Mouse (Mus musculus): Measurements from ENCODE around the gene Sphk2. TPM values are rescaled to one million over a fixed set of nuclear protein-coding genes. Genes with fewer than 3 reads are reported as not detected.

Sphk2 gene
- polyA plus RNA-seq, 1 experiment, result 56.1 TPM

- no peak overlapping the region for H3K27ac ChIP-seq (ENCODE audit: insufficient read depth, low read depth, low read length)
- H3K4me3 ChIP-seq (ENCODE audit: insufficient read depth, low read length), result no peak overlapping the region
- peak; percentile 55 for TF ChIP-seq CTCF (IDR thresholded peaks at IDR 0.05; ENCODE audit: low read depth, low read length)
- TF ChIP-seq POLR2A (IDR thresholded peaks at IDR 0.05; ENCODE audit: borderline replicate concordance, low read depth, low read length), result no peak
Observed at GRCm38 (mm10) chr7:45746518-45746917, 28.7 kb upstream of the Sphk2 start.

GRCm38 (mm10) chr7:45744387-45744786 lies 26.6 kb upstream of the Sphk2 start:
- TF ChIP-seq POLR2A (IDR thresholded peaks at IDR 0.05; ENCODE audit: borderline replicate concordance, low read depth, low read length) (no peak), CTCF (IDR thresholded peaks at IDR 0.05; ENCODE audit: low read depth, low read length) (no peak)
- H3K27ac ChIP-seq (ENCODE audit: insufficient read depth, low read depth, low read length), result no peak overlapping the region
- H3K4me1 ChIP-seq (ENCODE audit: control insufficient read depth, insufficient read depth, low read length), result peaks cover 24% of the 10 kb centered on the region
- H3K4me3 ChIP-seq (ENCODE audit: insufficient read depth, low read length), result no peak overlapping the region

More at GRCm38 (mm10) chr7:45746518-45746917, 28.7 kb upstream of the Sphk2 start:
- peaks cover 25% of the 10 kb centered on the region for H3K4me1 ChIP-seq (ENCODE audit: control insufficient read depth, insufficient read depth, low read length)

GRCm38 (mm10) chr7:45742338-45742737 lies 24.5 kb upstream of the Sphk2 start:
- Histone ChIP-seq H3K4me3 (ENCODE audit: insufficient read depth, low read length) (peak overlapping the region; percentile 65), H3K27ac (ENCODE audit: insufficient read depth, low read depth, low read length) (peak overlapping the region; percentile 32), H3K4me1 (ENCODE audit: control insufficient read depth, insufficient read depth, low read length) (peaks cover 7% of the 10 kb centered on the region; the same call in 1 of the 2 replicates)
- no peak for TF ChIP-seq POLR2A (IDR thresholded peaks at IDR 0.05; ENCODE audit: borderline replicate concordance, low read depth, low read length)
- TF ChIP-seq CTCF (IDR thresholded peaks at IDR 0.05; ENCODE audit: low read depth, low read length), result no peak

GRCm38 (mm10) chr7:45741777-45742176 lies 24.0 kb upstream of the Sphk2 start:
- Histone ChIP-seq H3K4me1 (ENCODE audit: control insufficient read depth, insufficient read depth, low read length) (peaks cover 7% of the 10 kb centered on the region; the same call in 1 of the 2 replicates), H3K27ac (ENCODE audit: insufficient read depth, low read depth, low read length) (peak overlapping the region; percentile 50), H3K4me3 (ENCODE audit: insufficient read depth, low read length) (peak overlapping the region; percentile 65)
- TF ChIP-seq CTCF (IDR thresholded peaks at IDR 0.05; ENCODE audit: low read depth, low read length), result no peak
- 0 out of 2 replicates have a peak, but pooled peaks have one; percentile 3 for TF ChIP-seq POLR2A (IDR thresholded peaks at IDR 0.05; ENCODE audit: borderline replicate concordance, low read depth, low read length)

- peak overlapping the region; percentile 65 for H3K4me3 ChIP-seq (ENCODE audit: insufficient read depth, low read length)
- H3K4me1 ChIP-seq (ENCODE audit: control insufficient read depth, insufficient read depth, low read length), result peaks cover 7% of the 10 kb centered on the region; the same call in 1 of the 2 replicates
- peak overlapping the region; percentile 50 for H3K27ac ChIP-seq (ENCODE audit: insufficient read depth, low read depth, low read length)
- TF ChIP-seq POLR2A (IDR thresholded peaks at IDR 0.05; ENCODE audit: borderline replicate concordance, low read depth, low read length), result no peak
- no peak for TF ChIP-seq CTCF (IDR thresholded peaks at IDR 0.05; ENCODE audit: low read depth, low read length)
Observed at GRCm38 (mm10) chr7:45741308-45741707, 23.5 kb upstream of the Sphk2 start.

- Histone ChIP-seq H3K4me1 (ENCODE audit: control insufficient read depth, insufficient read depth, low read length) (peaks cover 7% of the 10 kb centered on the region; the same call in 1 of the 2 replicates), H3K27ac (ENCODE audit: insufficient read depth, low read depth, low read length) (no peak overlapping the region), H3K4me3 (ENCODE audit: insufficient read depth, low read length) (no peak overlapping the region)
- TF ChIP-seq CTCF (IDR thresholded peaks at IDR 0.05; ENCODE audit: low read depth, low read length) (no peak), POLR2A (IDR thresholded peaks at IDR 0.05; ENCODE audit: borderline replicate concordance, low read depth, low read length) (no peak)
Observed at GRCm38 (mm10) chr7:45739820-45740219, 22.0 kb upstream of the Sphk2 start.

- no peak overlapping the region for H3K27ac ChIP-seq (ENCODE audit: insufficient read depth, low read depth, low read length)
- no peak overlapping the region for H3K4me3 ChIP-seq (ENCODE audit: insufficient read depth, low read length)
- TF ChIP-seq POLR2A (IDR thresholded peaks at IDR 0.05; ENCODE audit: borderline replicate concordance, low read depth, low read length), result no peak
- TF ChIP-seq CTCF (IDR thresholded peaks at IDR 0.05; ENCODE audit: low read depth, low read length), result peak; percentile 65
- peaks cover 7% of the 10 kb centered on the region; the same call in 1 of the 2 replicates for H3K4me1 ChIP-seq (ENCODE audit: control insufficient read depth, insufficient read depth, low read length)
Observed at GRCm38 (mm10) chr7:45739162-45739763, 21.5 kb upstream of the Sphk2 start.

GRCm38 (mm10) chr7:45733477-45733876 lies 15.7 kb upstream of the Sphk2 start:
- no peak overlapping the region for H3K27ac ChIP-seq (ENCODE audit: insufficient read depth, low read depth, low read length)
- no peaks in the 10 kb centered on the region for H3K4me1 ChIP-seq (ENCODE audit: control insufficient read depth, insufficient read depth, low read length)
- no peak for TF ChIP-seq CTCF (IDR thresholded peaks at IDR 0.05; ENCODE audit: low read depth, low read length)
- TF ChIP-seq POLR2A (IDR thresholded peaks at IDR 0.05; ENCODE audit: borderline replicate concordance, low read depth, low read length), result no peak
- no peak overlapping the region for H3K4me3 ChIP-seq (ENCODE audit: insufficient read depth, low read length)

- Histone ChIP-seq H3K4me1 (ENCODE audit: control insufficient read depth, insufficient read depth, low read length) (no peaks in the 10 kb centered on the region), H3K27ac (ENCODE audit: insufficient read depth, low read depth, low read length) (no peak overlapping the region), H3K4me3 (ENCODE audit: insufficient read depth, low read length) (no peak overlapping the region)
- TF ChIP-seq CTCF (IDR thresholded peaks at IDR 0.05; ENCODE audit: low read depth, low read length), result no peak
- TF ChIP-seq POLR2A (IDR thresholded peaks at IDR 0.05; ENCODE audit: borderline replicate concordance, low read depth, low read length), result no peak
Observed at GRCm38 (mm10) chr7:45730727-45731431, 13.1 kb upstream of the Sphk2 start.

- no peaks in the 10 kb centered on the region for H3K4me1 ChIP-seq (ENCODE audit: control insufficient read depth, insufficient read depth, low read length)
- H3K4me3 ChIP-seq (ENCODE audit: insufficient read depth, low read length), result no peak overlapping the region
Observed at GRCm38 (mm10) chr7:45727625-45728024, 9.8 kb upstream of the Sphk2 start.

More at GRCm38 (mm10) chr7:45727625-45728024, 9.8 kb upstream of the Sphk2 start:
- H3K27ac ChIP-seq (ENCODE audit: insufficient read depth, low read depth, low read length), result no peak overlapping the region
- TF ChIP-seq POLR2A (IDR thresholded peaks at IDR 0.05; ENCODE audit: borderline replicate concordance, low read depth, low read length) (no peak), CTCF (IDR thresholded peaks at IDR 0.05; ENCODE audit: low read depth, low read length) (no peak)

All from bone marrow macrophage, adult 2 months (primary cell).